9 mouse cellular contexts compared by ENCODE assay signal in genomic region chr8:123514136-123514535, GRCm38 (mm10). TPM values are rescaled to one million over a fixed set of nuclear protein-coding genes. Genes with fewer than 3 reads are reported as not detected.
DNase-seq lines count a peak whose midpoint lies in the region; ATAC-seq and TF ChIP-seq lines count a peak whose summit lies in the region.
"Had no signal": no experiment of that assay in that cellular context is flagged by ENCODE, and none has a peak within 500 bp of the region (broad histone marks: within the 10 kb centered on the region; RNA-seq: fewer than 3 reads in every experiment).

No protein-coding gene starts in this region.

- H3K27ac ChIP-seq in forebrain, embryonic 15.5 days (replicated peaks), result peak overlapping the region; percentile 94
- no peak overlapping the region for H3K27ac ChIP-seq in liver, postnatal 0 days (ENCODE audit: low read depth)

- TF ChIP-seq CTCF in E14TG2a.4 (conservative IDR thresholded peaks at IDR 0.05; ENCODE audit: low read length), result no peak
- no peak for TF ChIP-seq CTCF in liver, postnatal 0 days (IDR thresholded peaks at IDR 0.05; ENCODE audit: low read depth)

- peak overlapping the region; percentile 69 for H3K4me2 ChIP-seq in forebrain, embryonic 15.5 days (replicated peaks)
- no peak overlapping the region for H3K4me2 ChIP-seq in liver, postnatal 0 days (ENCODE audit: low read depth, low read length)

- peaks cover 11% of the 10 kb centered on the region for H3K36me3 ChIP-seq in E14TG2a.4 (ENCODE audit: insufficient read depth, low read length)
- H3K36me3 ChIP-seq in forebrain, embryonic 15.5 days, result peaks cover 10% of the 10 kb centered on the region
- H3K36me3 ChIP-seq in liver, postnatal 0 days (replicated peaks; ENCODE audit: insufficient read depth, low read length), result no peaks in the 10 kb centered on the region

- H3K27me3 ChIP-seq in E14TG2a.4 (ENCODE audit: insufficient read depth, low read length), result peaks cover 65% of the 10 kb centered on the region
- H3K27me3 ChIP-seq in forebrain, embryonic 15.5 days, result 0 out of 2 replicates have a peak, but pooled peaks cover 5% of the 10 kb centered on the region
- H3K27me3 ChIP-seq in liver, postnatal 0 days (ENCODE audit: insufficient read depth, low read length), result peaks cover 37% of the 10 kb centered on the region

- peaks cover 26% of the 10 kb centered on the region for H3K4me1 ChIP-seq in E14TG2a.4 (replicated peaks; ENCODE audit: low read depth, low read length)
- H3K4me1 ChIP-seq in forebrain, embryonic 15.5 days, result peaks cover 37% of the 10 kb centered on the region
- peaks cover 15% of the 10 kb centered on the region for H3K4me1 ChIP-seq in liver, postnatal 0 days (ENCODE audit: insufficient read depth)

- H3K4me3 ChIP-seq in E14TG2a.4 (replicated peaks; ENCODE audit: low read length), result peak overlapping the region; percentile 90
- peak overlapping the region; percentile 96 for H3K4me3 ChIP-seq in forebrain, embryonic 15.5 days
- peak overlapping the region; percentile 57; the same call in 1 of the 2 replicates for H3K4me3 ChIP-seq in liver, postnatal 0 days (ENCODE audit: low read depth, low read length)

- 4% methylated on average over 9 of the region's 9 CpGs for WGBS in forebrain, embryonic 15.5 days
- WGBS in liver, postnatal 0 days (ENCODE audit: insufficient replicate concordance), result 4% methylated on average over 9 of the region's 9 CpGs

- H3K9ac ChIP-seq in forebrain, embryonic 15.5 days (replicated peaks), result peak overlapping the region; percentile 95
- no peak overlapping the region for H3K9ac ChIP-seq in liver, postnatal 0 days (replicated peaks)

- TF ChIP-seq EP300 in liver, postnatal 0 days (IDR thresholded peaks at IDR 0.05; ENCODE audit: low read depth), result no peak

- no peaks in the 10 kb centered on the region for H3K9me3 ChIP-seq in E14TG2a.4 (ENCODE audit: low read length)
- no peaks in the 10 kb centered on the region for H3K9me3 ChIP-seq in forebrain, embryonic 15.5 days
- H3K9me3 ChIP-seq in liver, postnatal 0 days (ENCODE audit: low read length), result no peaks in the 10 kb centered on the region

- peak; percentile 33 to 48 for DNase-seq in cerebellum, postnatal 10 days
- no peak for DNase-seq in cerebellum, adult 11 months
- no peak for DNase-seq in liver, postnatal 0 days
- DNase-seq in thymus, adult 18-20 months, result no peak
- DNase-seq in right cerebral cortex, postnatal 36 days (ENCODE audit: low spot score in 2 of 2), result no peak
- DNase-seq in left cerebral cortex, adult 18-20 months (ENCODE audit: low spot score in 2 of 2), result no peak

- ATAC-seq in forebrain, embryonic 15.5 days (replicated peaks), result no peak
- no peak for ATAC-seq in liver, postnatal 0 days

RNA-seq across cellular contexts. Expression of gene Dbndd1, which starts 1.1 kb away (rescaled TPM):
- polyA plus RNA-seq in forebrain, embryonic 15.5 days (2015; fragmentation: Nextera tagmentation; extraction: Ambion mirVana), result 89.6 and 96.4 TPM in 2 replicates
- not detected in 2 replicates for polyA plus RNA-seq in liver, postnatal 0 days (2015; fragmentation: Nextera tagmentation; extraction: Ambion mirVana)
- total RNA-seq in left cerebral cortex, adult 18-20 months (2021), result 10 to 100 TPM; 15.9 to 18.3 TPM
- total RNA-seq: heart, adult 18-20 months had no signal

RNA-seq across cellular contexts. Expression of gene Gas8, which starts 4.5 kb away (rescaled TPM):
- polyA plus RNA-seq in forebrain, embryonic 15.5 days (2015; fragmentation: Nextera tagmentation; extraction: Ambion mirVana), result 43.8 and 44.0 TPM in 2 replicates
- 2.7 and 2.9 TPM in 2 replicates for polyA plus RNA-seq in liver, postnatal 0 days (2015; fragmentation: Nextera tagmentation; extraction: Ambion mirVana)
- 10 to 100 TPM; 24.8 to 29.6 TPM for total RNA-seq in left cerebral cortex, adult 18-20 months (2021)

RNA-seq across cellular contexts. Expression of gene Afg3l1, which starts 36.4 kb away (rescaled TPM):
- polyA plus RNA-seq in forebrain, embryonic 15.5 days (2015; fragmentation: Nextera tagmentation; extraction: Ambion mirVana), result 59.5 and 62.4 TPM in 2 replicates
- polyA plus RNA-seq in liver, postnatal 0 days (2015; fragmentation: Nextera tagmentation; extraction: Ambion mirVana), result 22.0 and 24.3 TPM in 2 replicates
- 10 to 100 TPM; 26.8 to 32.8 TPM for total RNA-seq in left cerebral cortex, adult 18-20 months (2021)

Comparison
In these comparisons a context has a peak if more than half of its experiments do, and no peak if none do; other contexts are left out.
1. DNase-seq: peak in cerebellum, postnatal 10 days (2 of 2); none in cerebellum, adult 11 months (single experiment), liver, postnatal 0 days (single experiment), thymus, adult 18-20 months (0 of 2), right cerebral cortex, postnatal 36 days (0 of 2) and left cerebral cortex, adult 18-20 months (0 of 2).
2. RNA of gene Dbndd1, which starts 1.1 kb away (polyA plus RNA-seq): 89.6 to 96.4 TPM in forebrain, embryonic 15.5 days; not detected in liver, postnatal 0 days; every median in the first group is over 10 times any median in the second.
3. RNA of gene Gas8, which starts 4.5 kb away (polyA plus RNA-seq): 43.8 to 44.0 TPM in forebrain, embryonic 15.5 days; 2.7 to 2.9 TPM in liver, postnatal 0 days; every median in the first group is over 10 times any median in the second.
4. Peak in every context shown above with its lines, with median percentiles within 50 percentile points of each other: H3K4me3 ChIP-seq.